Mouse (Mus musculus): ENCODE data around the gene Hs3st3b1. TPM values are rescaled to one million over a fixed set of nuclear protein-coding genes. Genes with fewer than 3 reads are reported as not detected.
A peak's percentile ranks its signal among the peaks of the same experiment; 100 is the strongest.

The Hs3st3b1 gene
- total RNA-seq, 4 experiments from 2014 or later, result 1.5 to 2.8 (median 2.2) TPM

DNA sequence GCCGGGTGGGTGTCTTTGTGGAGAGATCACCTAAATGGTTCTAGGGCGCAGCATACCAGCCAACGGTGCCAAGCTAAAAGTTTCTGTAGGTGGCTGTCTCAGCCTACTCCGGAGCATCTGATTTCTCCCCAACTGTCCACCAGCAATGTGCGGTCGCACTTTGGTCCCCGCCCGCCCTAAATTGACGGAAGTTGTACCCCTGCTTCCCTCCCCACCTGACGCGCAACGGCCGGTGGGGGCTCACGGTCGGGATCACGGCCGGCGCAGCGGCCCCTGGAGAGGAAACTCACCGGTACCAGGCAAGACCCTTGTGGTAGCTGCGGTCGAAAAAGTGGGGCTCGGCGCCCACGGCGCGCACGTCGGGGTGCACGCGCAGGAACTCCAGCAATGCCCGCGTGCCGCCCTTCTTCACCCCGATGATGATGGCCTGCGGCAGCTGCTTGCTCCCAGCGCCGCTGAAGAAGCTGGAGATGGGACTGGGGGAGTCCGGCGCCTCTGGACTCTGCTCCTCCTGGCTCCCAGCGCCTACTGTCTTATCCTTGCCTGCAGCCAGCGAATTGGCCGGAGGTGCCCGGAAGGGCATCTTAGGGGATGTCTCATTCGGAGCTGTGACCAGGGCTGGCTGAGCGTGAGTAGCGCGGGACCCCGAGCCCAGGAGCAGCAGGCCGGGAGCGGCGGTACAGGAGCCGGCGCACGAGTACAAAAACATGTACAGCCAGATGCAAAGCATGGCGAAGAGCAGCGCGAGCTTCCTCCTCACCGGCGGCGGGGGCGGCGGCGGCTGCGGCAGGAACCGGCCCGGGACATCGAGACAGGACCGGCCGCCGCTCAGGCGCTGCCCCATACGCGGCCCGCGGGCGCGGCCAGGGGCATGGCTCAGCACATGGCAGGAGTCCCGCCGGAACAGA lies 792 bp downstream of the Hs3st3b1 start:
- no peak for DNase-seq

DNA sequence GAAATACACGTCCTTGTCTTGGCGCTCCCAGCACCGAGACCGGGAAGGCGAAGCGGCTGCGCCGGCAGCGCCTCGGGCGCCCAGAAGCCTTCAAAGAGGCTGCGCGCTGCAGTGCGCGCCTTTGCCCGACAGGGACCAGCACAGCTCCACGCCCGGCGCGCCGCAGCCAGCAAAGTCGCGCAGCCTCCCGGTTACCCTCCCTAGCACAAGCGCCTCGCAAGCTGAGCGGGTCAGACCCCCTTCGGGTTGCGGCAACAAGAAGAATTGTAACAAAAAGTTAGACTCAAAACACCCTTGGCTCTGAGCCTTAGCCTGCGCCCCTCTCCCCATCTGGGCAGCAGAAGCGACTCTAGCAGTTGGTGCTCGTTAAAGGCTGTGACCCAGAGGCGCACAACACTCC lies 1.6 kb downstream of the Hs3st3b1 start:
- DNase-seq, result no peak

DNA sequence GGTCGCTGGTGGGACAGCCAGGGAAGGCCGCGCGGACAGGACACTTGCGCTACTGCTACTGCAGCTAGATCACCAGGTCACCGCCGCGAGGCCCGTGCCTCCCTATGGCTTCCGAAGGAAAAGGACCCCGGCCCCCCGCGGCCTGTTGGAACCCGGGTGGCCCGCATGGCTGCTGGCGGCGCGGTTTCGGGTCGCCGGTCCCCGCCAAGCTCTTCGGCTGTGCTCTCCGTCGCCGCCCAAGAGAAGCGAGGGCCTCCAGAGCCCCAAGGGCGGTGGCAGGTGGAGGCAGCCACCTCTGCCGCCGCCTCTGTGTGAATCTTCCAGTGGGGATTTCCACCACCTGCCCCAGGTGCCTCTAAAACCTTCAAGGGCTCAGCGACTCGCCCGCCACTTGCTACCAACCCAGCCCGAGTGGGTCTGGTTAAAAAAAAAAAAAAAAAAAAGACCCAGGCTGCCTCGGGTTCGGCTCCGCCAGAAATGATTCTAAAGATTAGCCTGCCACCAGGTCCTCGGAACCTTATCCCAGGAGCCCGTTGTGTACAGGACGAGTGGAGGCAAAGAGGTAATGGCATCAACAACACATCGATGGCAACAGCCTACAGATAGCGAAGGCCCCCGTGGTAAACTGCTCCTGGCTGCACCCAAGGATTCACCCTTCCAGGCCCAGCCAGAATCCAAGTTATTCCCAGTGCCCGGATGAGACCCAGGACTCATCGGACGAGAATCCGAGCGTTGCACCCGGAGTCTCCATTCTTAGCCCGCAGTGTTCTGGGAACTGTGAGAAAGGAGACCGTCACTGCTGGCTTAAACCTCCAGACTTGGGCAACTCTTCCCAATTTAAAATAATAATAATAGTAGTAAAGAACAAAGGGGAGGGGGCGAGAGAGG lies 2.6 kb downstream of the Hs3st3b1 start:
- DNase-seq, result no peak

DNA sequence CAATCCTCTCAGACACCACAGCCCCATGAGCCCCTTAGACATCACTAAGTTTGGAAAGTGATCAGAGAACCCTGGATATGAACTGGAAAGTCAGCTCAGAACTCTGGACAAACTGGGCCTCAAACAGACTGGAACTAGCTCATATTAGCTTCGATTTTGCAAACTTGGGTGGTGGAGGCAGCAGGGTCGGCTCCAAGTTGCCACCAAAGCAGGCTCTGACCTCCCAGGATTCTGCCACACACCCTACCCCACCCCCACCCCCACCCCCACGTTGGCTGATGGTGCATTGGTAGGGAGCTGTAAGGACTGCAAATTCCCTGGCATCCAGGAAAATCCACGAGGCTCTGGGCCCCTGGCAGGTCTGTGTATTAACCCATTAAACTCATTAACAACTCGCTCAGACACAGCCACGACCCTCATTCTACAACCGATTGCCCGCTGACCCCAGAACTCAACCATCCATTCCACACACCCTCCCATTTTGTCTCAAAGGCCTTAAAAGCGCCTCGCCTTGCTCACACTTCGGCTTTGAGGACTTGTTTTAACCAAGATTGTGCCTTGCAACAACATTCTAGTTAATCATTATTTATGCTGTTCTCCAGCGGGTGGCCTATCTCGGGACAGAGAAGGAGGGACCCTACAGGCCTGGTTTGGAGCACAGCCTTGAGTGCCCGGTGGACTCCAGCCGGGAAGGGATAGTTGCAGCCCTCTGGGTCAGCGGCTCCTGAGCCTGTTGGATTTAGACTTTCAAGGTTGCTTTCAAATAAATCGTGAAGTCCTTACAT lies 3.6 kb downstream of the Hs3st3b1 start:
- DNase-seq, result no peak

DNA sequence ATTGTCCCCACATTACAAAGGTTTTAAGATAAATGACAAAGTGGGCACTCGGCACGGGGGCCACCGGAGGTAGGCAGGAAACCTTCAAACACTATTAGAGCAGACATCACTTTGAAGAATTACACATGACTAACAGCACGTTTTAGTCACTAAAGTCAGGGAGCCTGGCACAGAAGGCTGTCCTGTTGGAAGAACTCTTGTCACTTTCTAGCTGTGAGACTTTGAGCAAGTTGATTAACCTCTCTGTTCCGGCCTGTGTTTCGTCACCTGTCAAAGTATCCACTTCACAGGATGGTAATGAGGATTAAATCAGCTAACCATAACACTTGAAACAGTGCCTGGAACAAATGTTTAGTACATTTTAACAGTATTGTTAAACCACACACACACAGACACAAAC lies 4.5 kb downstream of the Hs3st3b1 start:
- no peak for DNase-seq

DNA sequence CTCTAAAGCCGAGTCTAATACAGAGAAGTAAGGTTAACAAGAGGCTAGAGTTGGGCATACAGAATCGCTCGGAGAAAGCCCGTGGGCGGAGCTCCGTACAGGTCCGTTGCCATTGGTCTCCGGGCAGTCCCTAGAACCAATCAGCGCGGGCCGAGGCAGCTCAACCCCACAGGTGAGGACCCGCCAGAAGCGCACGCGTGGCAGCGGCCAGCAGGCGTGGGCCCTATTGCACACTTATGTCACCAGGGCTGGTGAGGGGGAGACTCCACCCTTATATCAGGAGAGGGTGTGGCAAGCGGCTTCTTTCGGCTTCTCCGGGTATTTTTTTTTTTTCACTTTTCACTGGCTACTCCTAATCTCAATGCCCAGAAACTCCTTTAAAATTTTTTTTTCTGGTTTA lies 7.7 kb downstream of the Hs3st3b1 start:
- peak; percentile 72 for DNase-seq

DNA sequence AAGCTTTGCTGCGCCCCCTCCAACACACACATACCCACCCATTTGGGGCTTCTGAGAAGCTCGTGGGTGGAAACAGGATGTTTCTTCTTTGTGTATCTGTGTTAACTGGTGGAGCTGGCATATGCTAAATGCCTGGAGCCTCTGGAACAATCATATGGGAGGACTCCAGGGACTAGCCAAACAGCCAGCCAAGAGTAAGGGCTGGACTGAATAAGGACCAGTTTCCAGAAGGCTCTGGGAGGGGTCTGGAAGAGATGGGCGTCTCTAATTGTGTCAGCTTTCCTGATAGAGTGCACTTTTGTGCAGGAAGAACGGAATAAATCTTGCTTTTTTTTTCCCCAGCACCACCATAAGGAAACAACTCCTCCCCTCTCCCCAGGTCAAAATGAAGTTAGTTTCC lies 8.2 kb downstream of the Hs3st3b1 start:
- no peak for DNase-seq

DNA sequence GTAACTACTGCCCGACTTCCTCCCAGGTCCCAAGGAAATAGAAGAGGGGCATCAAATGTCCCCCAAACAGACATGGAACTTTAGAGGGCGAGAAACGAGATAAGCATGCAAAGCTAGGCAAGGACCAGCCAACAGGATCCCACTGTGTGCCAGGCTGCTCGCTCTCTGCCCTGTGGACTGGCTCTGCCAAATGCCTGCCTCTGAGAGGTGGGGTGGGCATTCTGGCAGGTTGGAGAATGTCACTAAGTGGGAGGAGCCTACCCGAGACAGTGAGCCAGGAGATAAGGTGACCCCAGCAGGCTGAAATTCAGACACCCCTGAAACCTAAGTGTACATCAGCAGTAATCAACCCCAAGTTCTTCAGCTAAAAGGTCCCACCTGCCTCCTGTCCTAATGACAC lies 11.1 kb downstream of the Hs3st3b1 start:
- no peak for DNase-seq

DNA sequence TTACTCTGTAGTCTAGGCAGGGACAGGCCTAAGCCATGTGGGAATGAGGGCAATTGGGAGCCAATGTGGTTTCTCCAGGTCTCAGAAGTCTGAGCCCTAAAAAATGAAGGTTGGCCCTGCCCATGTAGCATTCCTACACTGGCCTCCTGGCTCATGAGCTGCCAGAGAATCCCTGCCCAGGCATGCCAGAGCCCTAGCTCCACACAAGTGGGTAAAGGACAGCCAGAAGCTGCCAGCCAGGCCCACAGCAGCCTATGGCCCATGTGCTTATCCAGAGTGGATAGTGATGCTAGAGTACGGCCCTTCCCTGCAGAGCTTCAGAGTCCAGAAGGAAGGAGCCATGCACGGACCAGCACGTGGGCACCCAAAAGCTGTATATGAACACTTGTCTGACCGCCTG lies 12.1 kb downstream of the Hs3st3b1 start:
- no peak for DNase-seq

DNA sequence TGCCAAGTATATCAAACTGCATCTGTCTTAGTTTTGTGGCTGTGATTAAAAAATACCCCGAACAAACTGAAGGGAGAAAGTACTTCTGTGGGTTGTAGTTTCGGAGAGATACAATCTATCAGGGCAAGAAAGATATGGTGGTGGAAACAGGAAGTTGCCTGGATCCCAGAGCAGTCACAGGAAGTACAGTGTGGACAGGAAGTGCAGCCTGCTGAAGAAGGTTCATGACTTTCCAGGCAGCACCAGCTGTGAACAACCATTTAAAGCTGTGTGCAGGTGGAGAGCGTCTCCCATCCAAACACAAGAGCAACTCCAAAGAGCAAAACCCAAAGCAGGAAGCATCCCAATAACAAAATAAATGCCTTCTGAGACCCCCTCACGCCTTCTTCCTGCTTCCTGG lies 13.6 kb downstream of the Hs3st3b1 start:
- DNase-seq, result no peak

DNA sequence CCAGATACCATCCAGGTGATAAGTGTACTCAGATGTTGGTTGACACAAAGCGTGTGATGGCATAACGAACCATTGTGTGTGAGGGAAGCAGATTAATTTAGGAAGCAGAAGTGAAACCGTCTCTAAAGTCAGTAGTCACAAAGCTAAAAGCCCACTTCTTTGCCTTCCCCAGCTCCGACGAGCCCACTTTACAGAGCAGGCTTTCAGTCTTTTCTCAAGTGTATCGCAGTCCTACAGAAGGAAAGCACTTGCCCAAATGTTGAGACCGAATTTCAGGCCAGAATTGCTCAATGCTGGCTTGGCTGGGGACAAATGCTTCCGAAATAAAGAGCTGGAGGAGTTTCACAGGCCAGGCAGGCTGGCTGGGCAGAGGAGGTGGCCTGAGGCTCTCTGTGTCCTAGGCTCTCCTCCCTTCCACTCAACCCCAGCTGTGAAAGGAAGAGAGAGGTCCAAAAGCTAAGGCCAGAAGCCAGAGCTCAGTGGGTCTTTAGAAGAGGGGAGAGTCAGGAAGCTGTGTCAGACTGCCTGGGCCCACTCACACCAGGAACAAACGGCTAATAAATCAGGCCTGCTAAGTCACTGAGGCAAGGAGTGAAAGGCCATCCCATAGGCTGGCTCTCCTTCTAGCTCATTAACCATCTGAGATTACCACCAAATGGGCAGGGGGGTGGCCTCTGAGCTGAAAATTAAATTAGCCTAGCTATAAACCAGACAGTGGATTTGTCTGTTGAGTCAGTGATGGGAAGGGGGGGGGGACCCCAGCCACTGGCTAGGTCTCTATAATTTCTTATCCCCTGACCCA lies 15.3 kb downstream of the Hs3st3b1 start:
- DNase-seq, result no peak

DNA sequence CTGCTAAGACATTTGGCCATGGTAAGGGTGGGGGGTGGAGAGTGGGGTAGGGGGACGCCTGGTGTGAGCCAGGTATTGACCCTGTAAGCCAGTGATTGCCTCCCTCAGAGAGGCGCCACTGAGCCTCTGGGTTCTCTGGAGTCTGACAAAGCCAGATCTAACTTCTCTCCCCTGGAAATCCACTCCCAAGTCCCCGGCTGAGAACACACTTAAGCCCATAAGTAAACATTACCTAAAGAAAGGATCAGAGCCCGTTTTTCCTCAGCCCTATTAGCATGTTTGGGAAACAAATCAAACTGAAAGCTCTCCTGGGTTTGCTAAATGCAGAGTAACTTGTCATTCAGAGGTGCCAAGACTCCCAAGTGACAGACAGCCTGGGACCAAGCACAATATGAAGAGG lies 17.3 kb downstream of the Hs3st3b1 start:
- no peak for DNase-seq

DNA sequence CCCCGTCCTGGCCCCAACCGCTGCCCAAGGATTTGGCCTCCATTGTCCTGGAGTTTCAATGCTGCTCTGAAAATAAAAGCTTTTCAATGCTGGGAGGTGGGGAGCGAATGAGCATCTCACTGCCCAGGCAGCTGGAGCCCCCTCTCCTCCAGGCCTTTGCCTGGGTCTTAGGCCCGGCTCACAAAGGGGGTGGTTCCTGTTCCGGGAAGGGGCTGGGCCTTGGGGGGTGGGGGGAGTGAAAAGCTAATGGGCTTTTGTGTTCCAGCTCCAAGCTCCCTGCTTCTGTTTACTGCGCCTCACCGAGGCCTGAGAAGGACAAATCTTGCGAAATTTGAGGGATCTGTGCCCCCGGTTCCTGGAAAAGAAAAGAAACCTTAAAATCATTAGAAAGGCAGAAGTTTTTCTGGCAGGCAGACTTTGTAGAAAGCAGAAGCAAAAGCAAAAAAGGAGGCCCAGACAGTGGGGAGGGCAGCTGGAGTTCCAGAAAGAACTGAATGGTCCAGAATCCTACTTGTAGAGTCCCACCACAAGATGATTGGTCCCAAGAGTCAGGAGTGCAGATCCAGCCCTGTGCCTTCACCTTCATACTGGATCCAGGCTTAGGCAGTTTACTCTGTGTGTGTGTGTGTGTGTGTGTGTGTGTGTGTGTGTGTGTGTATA lies 23.5 kb downstream of the Hs3st3b1 start:
- no peak for DNase-seq

DNA sequence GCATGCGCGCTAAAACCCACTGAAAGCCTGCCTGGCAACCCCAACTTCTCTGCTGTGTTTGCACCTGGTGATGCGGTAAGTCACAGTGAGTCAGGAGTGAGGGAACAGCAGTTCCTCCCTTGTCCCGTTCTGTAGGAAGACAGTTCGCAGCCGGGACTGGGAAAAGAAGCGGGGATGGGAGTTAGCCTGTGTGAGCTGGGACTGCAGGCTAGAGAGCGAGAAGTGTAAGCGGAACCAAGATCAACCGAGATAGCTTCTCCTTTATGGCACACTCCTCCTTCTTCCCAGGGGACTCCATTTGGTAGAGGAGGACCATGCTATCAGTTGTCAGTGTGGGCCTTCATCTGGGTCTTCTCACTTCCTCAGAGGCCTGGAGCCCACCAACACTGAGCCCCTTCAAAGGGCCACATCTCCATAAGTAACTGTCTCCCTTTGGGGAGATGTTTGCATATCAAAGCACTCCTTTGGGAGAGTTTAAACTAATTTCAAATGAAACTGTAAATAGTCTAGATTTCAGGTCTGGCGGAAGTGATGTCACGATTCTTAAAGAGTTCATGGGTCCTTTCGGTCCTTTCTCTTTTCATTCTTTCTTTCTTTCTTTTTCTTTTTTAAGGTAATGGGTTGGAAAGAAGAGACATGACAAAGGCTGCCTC lies 24.1 kb downstream of the Hs3st3b1 start:
- no peak for DNase-seq

DNA sequence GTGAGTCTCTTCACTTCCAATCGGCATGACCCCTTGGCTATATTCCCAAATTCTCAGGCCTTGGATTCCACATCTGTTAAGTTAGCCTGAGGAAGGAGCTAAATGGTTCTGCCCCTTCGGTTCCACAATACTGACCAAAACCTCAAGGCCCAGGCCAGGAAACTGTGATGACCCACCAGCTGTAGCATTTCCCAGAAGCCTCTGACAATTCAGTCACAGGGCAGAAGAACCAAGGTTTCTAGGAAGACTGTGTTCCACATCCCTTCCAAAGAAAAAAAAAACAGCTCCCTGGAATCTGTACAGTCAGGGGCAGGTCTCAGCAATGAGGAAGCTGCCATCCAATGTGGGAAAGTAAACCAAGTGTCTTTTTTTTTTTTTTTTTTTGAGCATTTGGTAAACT lies 25.1 kb downstream of the Hs3st3b1 start:
- no peak for DNase-seq

DNA sequence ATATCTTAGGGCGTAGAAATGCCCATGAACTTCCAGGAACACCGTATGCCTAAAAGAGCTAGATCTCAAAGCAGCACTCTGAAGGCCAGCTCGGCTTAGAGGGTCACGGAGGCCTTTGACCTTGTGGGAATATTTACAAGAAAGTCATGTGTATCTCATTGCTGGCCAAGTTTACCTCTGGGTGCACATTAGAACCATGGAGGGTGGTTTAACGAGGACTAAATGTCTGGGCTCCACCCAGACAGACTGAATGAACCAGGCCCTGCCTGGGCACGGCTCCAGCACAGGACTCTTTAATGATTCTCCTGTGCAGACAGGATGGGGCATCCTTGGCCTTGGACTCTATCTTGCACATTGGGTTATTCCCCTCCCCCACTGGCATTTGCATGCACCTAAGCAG lies 27.9 kb downstream of the Hs3st3b1 start:
- no peak for DNase-seq

DNA sequence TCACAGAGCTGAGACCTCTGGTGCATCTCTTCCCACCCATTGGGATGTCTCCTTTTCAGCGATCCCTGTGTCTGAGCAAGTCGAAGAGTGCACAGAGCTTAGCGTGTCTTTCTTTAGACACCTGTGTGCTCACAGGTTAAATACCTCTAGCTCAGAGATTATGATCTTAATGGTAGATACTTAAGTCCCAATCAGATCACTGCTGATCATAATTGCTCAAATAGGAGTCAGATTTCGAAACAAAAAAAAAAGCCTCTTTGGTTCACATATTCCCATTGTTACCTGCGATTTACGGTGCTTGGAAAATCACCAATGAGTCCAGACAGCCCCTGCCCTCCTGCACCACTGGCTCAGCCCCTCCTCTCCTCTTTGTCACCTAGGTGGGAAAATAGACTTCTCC lies 28.5 kb downstream of the Hs3st3b1 start:
- DNase-seq, result no peak

DNA sequence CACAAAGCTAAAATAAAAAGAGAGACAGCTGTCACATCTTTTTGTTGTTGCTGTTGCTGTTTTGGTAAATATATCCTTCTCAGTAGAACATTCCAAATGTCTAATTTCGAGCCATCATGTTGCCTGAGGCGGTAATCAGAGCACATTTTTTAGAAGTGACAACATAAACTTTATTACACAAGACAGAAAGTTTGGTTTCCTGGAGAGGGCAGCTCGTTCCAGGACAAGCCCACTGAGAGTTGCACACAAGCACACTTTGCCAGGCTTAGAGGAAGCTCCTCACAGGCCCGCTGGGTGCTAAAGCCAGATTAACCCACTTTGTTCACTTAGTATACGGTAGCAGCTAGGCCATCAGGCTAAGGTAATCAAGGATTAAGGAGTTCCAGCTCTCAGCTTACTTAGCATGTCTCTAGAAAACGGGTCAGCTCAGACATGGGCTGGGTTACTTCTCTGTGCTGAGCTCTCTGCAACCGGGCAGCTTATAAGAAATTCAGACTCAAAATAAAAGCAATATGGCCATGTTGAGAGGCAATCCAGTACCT lies 30.5 kb downstream of the Hs3st3b1 start:
- DNase-seq, result no peak

DNA sequence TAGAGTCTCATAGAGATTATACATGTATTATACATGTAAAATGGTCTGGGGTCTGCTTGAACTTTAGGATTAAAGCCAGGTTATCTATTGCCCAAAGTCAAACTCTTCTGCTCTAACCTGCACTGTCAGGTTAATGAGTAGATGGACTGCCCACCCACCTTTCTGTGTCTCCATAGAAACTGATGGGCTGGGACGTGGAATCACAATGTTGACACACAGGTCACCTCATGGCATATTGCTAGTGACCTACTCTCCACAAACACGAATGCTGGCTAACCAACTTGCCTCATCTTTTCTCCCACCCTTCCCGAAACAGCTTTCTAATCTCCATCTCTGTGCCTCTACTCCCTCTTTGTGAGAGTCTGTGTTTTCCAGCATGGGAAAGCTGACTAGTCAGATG lies 38.7 kb downstream of the Hs3st3b1 start:
- DNase-seq, result no peak

DNA sequence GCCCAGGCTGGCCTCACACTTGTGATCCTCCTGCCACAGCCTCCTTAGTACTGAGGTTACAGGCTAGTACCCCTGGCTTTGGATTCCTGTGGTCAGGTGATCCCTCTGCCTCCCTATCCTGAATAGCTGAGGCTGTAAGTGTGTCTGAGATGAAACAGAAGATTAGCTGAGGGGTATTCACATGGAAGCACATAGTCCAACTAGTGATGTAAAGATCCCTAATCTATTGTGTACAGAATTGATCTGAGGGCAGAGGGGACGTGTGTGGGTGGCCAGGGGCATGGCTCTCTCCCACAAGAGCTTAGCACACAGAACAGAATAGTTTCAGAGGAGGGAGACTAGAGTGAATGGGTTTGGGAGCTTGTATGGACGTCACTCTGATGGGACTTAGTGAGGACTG lies 41.8 kb downstream of the Hs3st3b1 start:
- DNase-seq, result no peak

DNA sequence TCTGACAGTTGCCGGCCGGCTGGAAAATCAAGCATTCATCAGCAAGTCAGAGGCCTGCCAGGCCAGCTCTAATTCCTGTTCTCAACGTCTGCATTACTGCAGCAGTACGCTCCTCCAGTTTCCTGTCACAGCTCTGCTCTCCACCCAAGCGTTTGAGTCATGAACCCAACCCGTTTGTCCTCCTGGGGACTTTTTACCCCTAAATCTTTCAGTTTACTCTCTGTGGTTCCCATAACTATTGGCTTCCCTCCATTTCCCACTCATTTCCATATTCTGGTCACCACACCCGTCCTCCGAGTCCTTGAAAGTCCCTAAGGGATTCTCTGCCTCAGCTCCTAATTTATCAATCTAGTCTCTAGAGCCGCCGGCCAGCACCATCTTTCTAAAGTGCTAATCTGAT lies 42.8 kb downstream of the Hs3st3b1 start:
- no peak for DNase-seq
